Mouse (Mus musculus) cerebellum, adult (tissue): ENCODE measurements around the gene Ptpn11.
"Not testable (repeated sequence)": the region's sequence is repeated elsewhere in the genome, so short reads cannot be mapped to it uniquely, and the experiment has no call there.

Experiments used
- ATAC-seq: cut with Nextera tagmentation; 2 replicates; pipeline ENCODE4 v1.9.2; 2017; ENCODE audit warnings: mild to moderate bottlenecking, moderate library complexity, mixed read lengths; ENCODE audit not compliant: insufficient number of reproducible peaks, low FRiP score, low TSS enrichment

Ptpn11 gene

GRCm38 (mm10) chr5:121190836-121191583 is at the start of gene Ptpn11:
Ptpn11 (minus strand) TSS chr5:121191397.
- peak; percentile 67; the same call in 1 of the 2 replicates for ATAC-seq

- ATAC-seq, result no peak; the same call in 1 of the 2 replicates
These were observed 48.6 kb upstream of the Ptpn11 start for GRCm38 (mm10) chr5:121239846-121240245.

- no peak for ATAC-seq
These were observed 47.0 kb upstream of the Ptpn11 start for GRCm38 (mm10) chr5:121238208-121238607.

GRCm38 (mm10) chr5:121236171-121236570 is 45.0 kb upstream of the Ptpn11 start:
- ATAC-seq, result no peak; the same call in 1 of the 2 replicates

GRCm38 (mm10) chr5:121233726-121234125 is 42.5 kb upstream of the Ptpn11 start:
- no peak for ATAC-seq

- ATAC-seq, result no peak
These were observed 41.6 kb upstream of the Ptpn11 start for GRCm38 (mm10) chr5:121232789-121233188.

GRCm38 (mm10) chr5:121230811-121231210 is 39.6 kb upstream of the Ptpn11 start:
- ATAC-seq, result no peak

GRCm38 (mm10) chr5:121229182-121229581 is 38.0 kb upstream of the Ptpn11 start:
- no peak for ATAC-seq

GRCm38 (mm10) chr5:121227330-121227729 is 36.1 kb upstream of the Ptpn11 start:
- ATAC-seq, result not testable (repeated sequence)

- no peak for ATAC-seq
These were observed 35.6 kb upstream of the Ptpn11 start for GRCm38 (mm10) chr5:121226845-121227244.

GRCm38 (mm10) chr5:121226406-121226805 is 35.2 kb upstream of the Ptpn11 start:
- no peak for ATAC-seq

GRCm38 (mm10) chr5:121225854-121226253 is 34.7 kb upstream of the Ptpn11 start:
- ATAC-seq, result no peak

- no peak for ATAC-seq
These were observed 33.7 kb upstream of the Ptpn11 start for GRCm38 (mm10) chr5:121224856-121225255.

GRCm38 (mm10) chr5:121224020-121224419 is 32.8 kb upstream of the Ptpn11 start:
- ATAC-seq, result not testable (repeated sequence)

- ATAC-seq, result no peak
These were observed 30.2 kb upstream of the Ptpn11 start for GRCm38 (mm10) chr5:121221328-121221850.

- peak; percentile 45; the same call in 1 of the 2 replicates for ATAC-seq
These were observed 29.6 kb upstream of the Ptpn11 start for GRCm38 (mm10) chr5:121220732-121221301.

- ATAC-seq, result peak; percentile 88; the same call in 1 of the 2 replicates
These were observed 29.0 kb upstream of the Ptpn11 start, which contains the start of gene Hectd4 for GRCm38 (mm10) chr5:121219980-121220731. Hectd4 (plus strand) TSS chr5:121220219.

GRCm38 (mm10) chr5:121219190-121219589 is 28.0 kb upstream of the Ptpn11 start:
- ATAC-seq, result no peak

GRCm38 (mm10) chr5:121217313-121217634 is 26.1 kb upstream of the Ptpn11 start:
- ATAC-seq, result no peak

GRCm38 (mm10) chr5:121216584-121217312 is 25.6 kb upstream of the Ptpn11 start:
- not testable (repeated sequence) for ATAC-seq
